Mouse (Mus musculus) induced T-regulatory cell, adult 2 months (primary cell): ENCODE measurements around the gene Krtap1-3.

Experiments
- DNase-seq: peaks from one replicate; pipeline ENCODE4 v3.0.0-alpha.2; 2012; ENCODE audit warnings: low read depth

The Krtap1-3 gene

GRCm38 (mm10) chr11:99557976-99558745 lies 33.0 kb downstream of the Krtap1-3 start:
- DNase-seq, result no peak

GRCm38 (mm10) chr11:99556753-99557152 lies 34.4 kb downstream of the Krtap1-3 start, which contains the start of gene Krtap3-2:
Gene Krtap3-2 (minus strand): TSS chr11:99556853.
- no peak for DNase-seq

GRCm38 (mm10) chr11:99556195-99556594 lies 34.9 kb downstream of the Krtap1-3 start:
- no peak for DNase-seq

GRCm38 (mm10) chr11:99550765-99551164 lies 40.4 kb downstream of the Krtap1-3 start, which contains the start of gene Krtap3-3:
Gene Krtap3-3 (minus strand): TSS chr11:99550865.
- DNase-seq, result no peak

GRCm38 (mm10) chr11:99547892-99548291 lies 43.2 kb downstream of the Krtap1-3 start:
- DNase-seq, result no peak
